Mouse (Mus musculus) erythroblast, embryonic 14.5 days (primary cell): ENCODE results near the gene Slc34a1.

Experiments used
- GATA1 ChIP-seq: IDR thresholded peaks from 2 replicates; pipeline ENCODE4 v1.6.1; 2012; ENCODE audit warnings: low read length, inconsistent platforms, mixed read lengths
- TAL1 ChIP-seq: IDR thresholded peaks from 3 replicates; pipeline ENCODE4 v1.6.1; 2012; ENCODE audit warnings: low read length, inconsistent platforms, mixed read lengths

DNA sequence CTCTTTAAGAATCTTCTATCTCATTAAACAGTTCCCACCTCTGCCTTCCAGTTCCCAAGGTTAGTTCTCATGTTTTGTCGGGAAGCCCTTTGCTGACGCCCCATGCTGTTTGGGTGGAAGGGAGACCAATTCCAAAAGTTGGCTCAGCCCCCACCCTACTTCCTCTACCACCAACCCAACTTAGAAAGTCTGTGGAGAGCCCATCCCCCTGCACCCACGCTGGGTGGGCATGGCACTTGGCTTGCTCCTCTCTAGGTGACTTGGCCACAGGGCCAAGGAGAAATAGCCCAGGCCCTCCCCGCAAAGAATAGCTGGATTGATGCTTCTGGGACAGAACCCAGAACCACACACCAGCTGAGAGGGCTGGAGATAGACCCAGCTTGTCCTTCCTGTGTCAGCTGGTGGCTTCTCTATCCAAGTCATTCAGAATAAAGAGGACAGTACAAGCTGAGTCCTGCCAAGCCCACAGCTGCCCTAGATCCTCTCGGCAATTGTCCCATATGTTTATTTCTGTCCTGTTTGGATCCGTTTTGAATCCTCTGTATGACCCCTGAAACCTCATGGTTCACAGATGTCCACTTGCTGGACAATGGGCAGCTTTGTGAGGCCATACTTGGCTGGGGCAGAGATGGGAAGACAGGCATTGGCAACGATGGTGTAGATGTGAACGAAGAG lies 26.8 kb upstream of the Slc34a1 start:
- TF ChIP-seq GATA1, result no peak
- no peak for TF ChIP-seq TAL1
